Mouse (Mus musculus) hindbrain, embryonic 13.5 days (tissue): ENCODE measurements around the gene Gm16368. TPM values are rescaled to one million over a fixed set of nuclear protein-coding genes. Genes with fewer than 3 reads are reported as not detected.
"Not testable (repeated sequence)": the region's sequence is repeated elsewhere in the genome, so short reads cannot be mapped to it uniquely, and the experiment has no call there.

Source experiments
- ATAC-seq: fragments of 200-750 bp; cut with Nextera tagmentation; 2 replicates; pipeline ENCODE4 v1.8.0; 2017; ENCODE audit warnings: moderate TSS enrichment; ENCODE audit not compliant: low FRiP score
- H3K27ac ChIP-seq: fragments of 300-500 bp; sonication (generic); 2 replicates; pipeline ENCODE4 v1.5.1; 2015; ENCODE audit warnings: inconsistent platforms, mild to moderate bottlenecking, moderate library complexity
- H3K27me3 ChIP-seq: fragments of 300-500 bp; sonication (generic); 2 replicates; pipeline ENCODE4 v1.6.1; 2015; ENCODE audit warnings: mild to moderate bottlenecking, inconsistent platforms
- H3K36me3 ChIP-seq: fragments of 300-500 bp; sonication (generic); 2 replicates; pipeline ENCODE4 v1.6.1; 2015; ENCODE audit warnings: mild to moderate bottlenecking, inconsistent platforms
- H3K4me1 ChIP-seq: fragments of 300-500 bp; sonication (generic); replicated peaks from 2 replicates; pipeline ENCODE4 v1.6.1; 2015; ENCODE audit warnings: inconsistent platforms
- H3K4me2 ChIP-seq: fragments of 300-500 bp; sonication (generic); 2 replicates; pipeline ENCODE4 v1.6.1; 2015; ENCODE audit warnings: inconsistent platforms, mild to moderate bottlenecking, moderate library complexity
- H3K4me3 ChIP-seq: fragments of 300-500 bp; sonication (generic); 2 replicates; pipeline ENCODE4 v1.5.1; 2015; ENCODE audit warnings: mild to moderate bottlenecking, inconsistent platforms
- H3K9ac ChIP-seq: fragments of 300-500 bp; sonication (generic); 2 replicates; pipeline ENCODE4 v1.6.1; 2015; ENCODE audit warnings: mild to moderate bottlenecking, inconsistent platforms
- H3K9me3 ChIP-seq: fragments of 300-500 bp; sonication (generic); 2 replicates; pipeline ENCODE4 v1.6.1; 2016; ENCODE audit warnings: inconsistent platforms
- WGBS: fragments of 180-500 bp; shearing (Covaris S2); methylation state at CpG from one replicate; pipeline ENCODE4 v1.1.7; 2015; 5-methylcytosine and 5-hydroxymethylcytosine counted together
- polyA plus RNA-seq: library from polyadenylated mRNA; unstranded; fragments of >200 nt; fragmentation: Nextera tagmentation; extraction: Ambion mirVana; gene quantifications from 2 replicates; pipeline ENCODE4 v1.2.1, GENCODE M21; 2015

Gene Gm16368
- not detected in 2 replicates for polyA plus RNA-seq

- not testable (repeated sequence) for H3K9ac ChIP-seq, ATAC-seq, H3K9me3 ChIP-seq, H3K36me3 ChIP-seq, H3K27ac ChIP-seq, H3K4me1 ChIP-seq, H3K4me2 ChIP-seq, H3K4me3 ChIP-seq, H3K27me3 ChIP-seq
- 71% methylated on average over 1 of the region's 1 CpGs for WGBS
Observed at GRCm38 (mm10) chr12:88083397-88083796, at the start of gene Gm16368. Gene Gm16368, plus strand, starts transcription at chr12:88083697.

- not testable (repeated sequence) for H3K27me3 ChIP-seq, ATAC-seq
Observed at GRCm38 (mm10) chr12:88039062-88039461, 44.4 kb upstream of the Gm16368 start.

GRCm38 (mm10) chr12:88039703-88040102 is 43.8 kb upstream of the Gm16368 start:
- not testable (repeated sequence) for H3K27me3 ChIP-seq, ATAC-seq, H3K4me3 ChIP-seq, H3K36me3 ChIP-seq, H3K27ac ChIP-seq, H3K4me2 ChIP-seq, H3K9ac ChIP-seq, H3K4me1 ChIP-seq, H3K9me3 ChIP-seq
- WGBS, result 90% methylated on average over 1 of the region's 1 CpGs

More at GRCm38 (mm10) chr12:88039062-88039461, 44.4 kb upstream of the Gm16368 start:
- H3K4me3 ChIP-seq, H3K9ac ChIP-seq, H3K36me3 ChIP-seq, H3K4me2 ChIP-seq, H3K27ac ChIP-seq, H3K4me1 ChIP-seq: not testable (repeated sequence)
- peaks cover 10% of the 10 kb centered on the region; the same call in 1 of the 2 replicates for H3K9me3 ChIP-seq

DNA sequence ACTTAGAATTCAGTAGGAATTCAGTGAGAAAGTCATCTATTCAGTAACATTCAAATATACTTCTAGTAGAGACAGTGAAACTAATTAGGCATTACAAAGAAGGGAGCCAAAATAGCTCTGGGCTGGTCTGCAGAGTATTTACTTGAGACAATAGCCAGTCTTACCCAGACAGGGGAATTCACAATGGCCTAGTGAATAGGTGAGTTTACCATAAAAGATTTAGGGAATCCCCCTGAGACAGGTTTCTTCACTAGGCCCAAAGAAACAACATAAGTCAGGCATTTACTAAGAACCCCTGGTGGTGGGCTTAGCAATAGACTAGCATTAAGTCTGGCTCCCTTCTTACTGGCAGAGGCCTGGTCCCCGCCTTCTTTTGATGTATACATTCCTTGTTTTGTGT is 38.3 kb upstream of the Gm16368 start:
- not testable (repeated sequence) for H3K27me3 ChIP-seq, H3K36me3 ChIP-seq, H3K27ac ChIP-seq, H3K9ac ChIP-seq, H3K4me3 ChIP-seq, H3K9me3 ChIP-seq, H3K4me2 ChIP-seq, ATAC-seq, H3K4me1 ChIP-seq
- 52% methylated on average over 1 of the region's 1 CpGs for WGBS

Other genes starting within 250 kb of the Gm16368 start
- not detected in 2 replicates for gene Gm2001, start 241.4 kb upstream of the Gm16368 start, polyA plus RNA-seq
- not detected in 2 replicates for gene Gm2016, start 209.6 kb upstream of the Gm16368 start, polyA plus RNA-seq
- gene Gm2022, start 188.3 kb upstream of the Gm16368 start, polyA plus RNA-seq, result not detected in 2 replicates
- gene Gm2035, start 163.8 kb upstream of the Gm16368 start, polyA plus RNA-seq, result not detected in 2 replicates
- not detected in 2 replicates for gene Gm2042, start 129.6 kb upstream of the Gm16368 start, polyA plus RNA-seq
- gene Gm2075, start 71.8 kb upstream of the Gm16368 start, polyA plus RNA-seq, result not detected in 2 replicates
- gene Gm6803, start 64.9 kb upstream of the Gm16368 start, polyA plus RNA-seq, result not detected in 2 replicates
- gene Gm2056, start 56.7 kb upstream of the Gm16368 start, polyA plus RNA-seq, result not detected in 2 replicates
- gene Gm10436, start 98.4 kb downstream of the Gm16368 start, polyA plus RNA-seq, result not detected in 2 replicates
- not detected in 2 replicates for gene Gm8332, start 166.4 kb downstream of the Gm16368 start, polyA plus RNA-seq
- not detected in 2 replicates for gene Gm5662, start 190.8 kb downstream of the Gm16368 start, polyA plus RNA-seq
- not detected in 2 replicates for gene Gm5039, start 240.3 kb downstream of the Gm16368 start, polyA plus RNA-seq